Mouse (Mus musculus): ENCODE measurements at regions not wholly inside any gene's neighbourhood (a gene's known extent, or its start where the extent isn't known, plus 50 kb on each side); places are given as distances from the start of the nearest gene placed in this dataset.

DNA sequence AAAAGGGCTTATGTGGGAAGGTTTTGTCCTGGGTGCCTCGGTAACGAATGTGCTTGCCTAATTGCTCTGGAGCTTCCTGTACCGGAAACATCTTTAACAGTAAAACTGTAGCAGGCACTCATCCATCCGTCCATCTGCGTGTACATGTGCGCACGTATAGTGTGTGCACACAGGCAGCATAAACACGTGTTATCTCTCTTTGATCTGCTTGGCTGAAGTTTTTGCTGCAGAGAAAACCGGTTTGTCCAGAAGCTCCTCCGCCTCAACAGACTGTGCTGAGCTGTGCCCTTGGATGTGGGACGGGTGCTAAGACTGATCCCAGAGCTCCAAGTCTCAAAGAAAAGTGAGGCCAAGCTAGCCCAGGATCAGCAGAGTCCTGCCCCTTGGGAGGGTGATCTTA is 305.3 kb downstream of the Gadd45g start:
- no peak for DNase-seq (ENCODE audit: low spot score)

DNA sequence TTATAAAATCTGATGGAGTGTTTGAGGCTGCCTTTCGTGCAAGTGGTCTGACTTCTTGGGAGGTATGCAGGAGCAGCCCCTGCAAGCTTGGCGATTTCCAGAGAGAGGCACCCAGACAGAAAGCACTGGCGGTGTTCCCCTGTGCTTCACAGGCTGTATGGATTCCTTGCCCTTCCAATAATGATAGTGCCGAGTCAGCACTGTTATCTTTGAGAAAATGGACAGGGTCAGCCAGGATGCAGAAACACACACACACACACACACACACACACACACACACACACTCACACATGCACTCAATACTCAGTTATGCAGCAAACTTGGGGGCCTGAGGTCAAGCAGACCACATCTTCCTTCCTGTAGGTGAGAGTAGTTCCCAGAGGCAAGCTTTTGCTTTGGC is 305.7 kb downstream of the Gadd45g start:
- no peak for DNase-seq (ENCODE audit: low spot score)

DNA sequence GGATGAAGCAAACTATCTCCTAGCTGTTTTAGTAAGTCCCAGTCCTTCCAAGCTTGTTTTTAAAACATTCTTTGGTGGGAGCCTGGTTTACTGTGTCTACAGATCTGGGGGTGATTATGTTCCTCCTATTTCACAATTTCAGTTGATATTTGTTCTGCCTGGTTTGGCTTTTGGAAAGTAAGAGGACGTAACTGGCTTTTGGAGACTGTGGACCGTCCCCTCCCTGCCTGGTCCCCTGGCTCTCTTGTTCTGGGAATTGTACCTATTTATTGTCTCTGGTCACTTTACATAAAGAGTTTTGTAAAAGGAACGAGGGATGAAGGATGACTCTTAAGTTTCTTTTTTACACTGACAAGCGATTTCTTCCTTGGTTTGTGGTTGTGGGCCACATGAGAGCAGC is 306.6 kb downstream of the Gadd45g start:
- DNase-seq (ENCODE audit: low spot score) = no peak

DNA sequence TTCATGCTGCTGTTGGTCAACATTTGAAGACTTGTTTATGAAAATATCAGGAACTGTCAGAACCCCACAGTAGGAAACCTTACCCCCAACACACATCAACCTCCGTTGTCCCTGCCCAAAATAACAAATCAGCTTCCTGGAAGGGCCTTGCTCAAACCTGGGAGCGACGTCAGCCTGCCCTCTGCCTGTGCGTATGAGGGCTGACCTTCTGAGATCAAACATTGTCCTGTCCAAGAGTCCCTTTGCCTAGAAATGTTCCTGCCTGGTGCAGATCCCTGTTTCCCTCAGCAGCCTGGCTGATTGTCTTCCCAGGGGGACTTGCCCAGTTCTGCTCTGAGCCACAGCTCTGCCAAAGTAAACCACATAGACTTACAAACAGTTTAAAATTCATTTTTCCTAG is 307.1 kb downstream of the Gadd45g start:
- no peak for DNase-seq (ENCODE audit: low spot score)

DNA sequence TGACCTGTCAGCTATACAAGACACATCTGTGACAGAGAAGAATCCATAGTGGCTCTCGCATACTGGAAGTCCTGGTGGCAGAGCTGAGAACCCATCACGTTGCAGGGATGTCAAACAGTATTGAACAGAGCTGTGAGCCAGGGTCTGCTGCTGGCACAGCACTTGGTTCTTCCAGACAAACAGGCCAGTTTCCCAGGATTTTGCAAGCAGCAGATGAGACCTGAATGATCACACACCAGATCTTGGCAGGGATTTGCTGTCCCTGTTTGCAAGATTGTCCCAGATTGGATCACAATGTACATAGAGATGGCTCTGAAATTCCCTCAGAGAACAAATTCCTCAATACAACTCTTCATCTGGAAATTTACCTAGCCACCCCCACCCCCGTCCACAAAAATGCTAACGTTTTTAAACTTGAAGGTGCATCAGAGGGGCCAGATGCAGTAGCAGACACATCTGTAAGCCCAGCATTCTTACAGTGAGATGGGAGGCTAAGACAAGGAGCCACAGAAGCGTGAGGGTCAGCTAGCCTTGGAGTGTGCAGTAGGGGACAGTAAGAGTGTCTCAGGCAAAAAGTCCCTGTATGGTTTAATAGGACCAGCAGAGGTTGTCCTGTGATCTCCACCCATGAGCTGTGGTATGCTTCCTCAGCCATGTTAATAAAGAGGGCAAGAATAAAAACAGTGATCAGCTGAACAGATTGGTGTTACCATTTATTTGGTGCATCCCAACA is 307.8 kb downstream of the Gadd45g start:
- DNase-seq (ENCODE audit: low spot score) = no peak

DNA sequence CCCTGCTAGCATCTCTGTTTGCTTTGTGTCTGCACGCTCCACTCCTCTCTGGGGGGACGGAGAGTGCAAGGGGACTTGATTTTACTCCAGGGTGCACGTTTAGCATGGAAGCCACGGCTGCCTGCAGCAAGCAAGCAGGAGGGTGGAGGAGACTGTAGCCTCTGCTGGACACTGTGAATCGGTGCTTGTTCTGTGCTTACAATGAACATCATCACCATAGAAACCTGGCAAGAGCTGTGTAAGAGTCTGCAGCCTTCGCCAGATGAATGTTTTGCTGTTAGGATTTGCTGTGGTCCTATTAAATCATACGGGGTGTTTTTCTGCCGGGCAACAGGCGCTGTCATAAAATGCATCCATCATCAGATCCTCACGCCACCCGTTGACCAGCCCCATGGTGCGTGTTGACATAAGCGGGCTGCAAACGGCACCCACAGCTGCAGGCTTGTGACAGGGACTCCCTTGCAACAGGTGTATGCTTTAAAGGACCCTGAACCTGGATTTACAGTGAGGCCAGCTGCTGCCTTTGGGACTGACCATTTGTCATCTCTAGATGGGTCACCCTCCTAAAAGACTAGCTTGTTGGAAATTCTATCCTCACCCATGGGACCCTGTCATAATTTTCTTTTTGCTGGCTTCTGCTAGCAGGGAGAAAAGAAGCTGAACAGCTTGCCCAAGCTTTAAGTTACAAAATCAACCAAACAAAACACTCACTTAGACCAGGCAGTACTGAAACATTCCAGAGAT is 308.5 kb downstream of the Gadd45g start:
- DNase-seq (ENCODE audit: low spot score) = no peak

DNA sequence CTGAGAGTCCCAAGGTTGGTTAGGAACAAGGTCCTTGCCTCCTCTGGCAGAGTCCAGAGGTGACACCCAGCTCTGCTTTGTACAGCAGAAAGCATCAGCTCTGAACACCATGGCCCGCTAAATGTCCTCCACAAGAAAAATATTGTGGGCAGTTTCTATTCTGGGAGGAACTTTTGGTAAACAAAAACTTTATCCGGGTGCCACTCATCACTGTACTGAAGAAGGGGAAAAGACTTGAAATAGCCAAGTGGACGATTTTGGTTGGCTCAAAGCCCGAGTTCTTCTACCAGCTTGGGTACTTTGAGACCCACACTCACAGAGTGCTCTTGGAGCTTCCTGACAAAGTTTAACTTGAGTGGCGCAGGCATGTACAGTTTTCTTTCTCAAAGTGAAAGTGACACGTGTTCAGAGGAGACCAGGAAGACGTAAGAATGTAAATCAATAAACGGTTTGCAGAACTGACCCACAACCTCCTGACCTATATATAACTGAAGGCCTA is 309.2 kb downstream of the Gadd45g start:
- no peak for DNase-seq (ENCODE audit: low spot score)

DNA sequence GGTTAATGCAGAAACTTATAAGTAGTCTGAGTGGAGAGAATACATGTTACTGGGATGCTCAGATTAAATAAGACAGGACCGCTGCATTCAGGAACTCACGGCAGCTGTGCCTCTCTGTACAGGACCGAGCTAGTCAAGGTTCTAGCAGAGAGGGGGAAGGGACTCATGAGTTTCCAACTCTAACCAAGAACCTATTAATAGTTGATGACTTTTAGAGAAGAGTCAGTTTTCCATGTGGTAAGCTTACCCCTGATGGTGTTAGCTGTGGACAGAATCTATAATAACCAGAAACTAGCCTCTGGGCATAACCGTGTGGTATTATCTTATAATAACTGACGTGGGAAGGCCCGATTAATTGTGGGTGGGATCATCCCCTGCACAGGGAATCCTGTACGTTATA is 316.2 kb downstream of the Gadd45g start:
- DNase-seq (ENCODE audit: low spot score) = no peak

DNA sequence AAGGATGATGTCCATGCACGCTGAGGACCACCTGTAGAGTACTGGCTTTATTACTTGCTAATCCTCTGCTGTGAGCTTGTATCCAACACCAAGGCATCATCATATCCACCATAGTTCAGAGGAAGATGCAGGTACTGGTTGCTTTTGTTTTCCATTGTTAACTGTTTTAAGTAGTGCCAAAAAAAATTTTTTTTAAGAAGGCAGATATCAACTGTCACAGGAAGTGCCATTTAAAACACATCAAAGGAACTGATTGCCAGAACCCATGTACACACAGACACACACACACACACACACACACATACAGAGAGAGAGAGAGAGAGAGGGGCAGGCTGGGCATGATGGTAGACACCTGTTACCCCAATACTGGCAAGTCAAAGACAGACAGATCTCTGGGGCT is 319.1 kb downstream of the Gadd45g start:
- DNase-seq (ENCODE audit: low spot score) = no peak

DNA sequence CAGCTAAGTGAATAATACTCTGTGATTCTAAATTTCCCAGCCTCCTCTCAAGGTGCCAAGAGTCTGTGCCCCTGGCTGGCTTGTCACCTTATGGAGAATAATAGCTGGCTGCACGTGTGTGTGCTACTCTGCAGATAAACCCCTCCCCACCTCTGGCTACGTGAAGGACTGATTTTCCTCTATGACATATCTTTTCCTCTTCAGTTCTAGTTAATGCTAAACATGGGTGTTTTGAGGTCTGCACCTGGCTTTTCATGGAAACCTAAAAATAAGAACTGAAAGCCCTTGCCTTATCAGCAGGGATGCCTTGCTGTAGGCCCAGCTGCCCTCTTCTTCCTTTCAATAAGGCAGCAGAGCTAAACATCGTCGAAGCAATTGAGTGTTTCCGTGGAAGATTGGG is 321.5 kb downstream of the Gadd45g start:
- no peak for DNase-seq (ENCODE audit: low spot score)

DNA sequence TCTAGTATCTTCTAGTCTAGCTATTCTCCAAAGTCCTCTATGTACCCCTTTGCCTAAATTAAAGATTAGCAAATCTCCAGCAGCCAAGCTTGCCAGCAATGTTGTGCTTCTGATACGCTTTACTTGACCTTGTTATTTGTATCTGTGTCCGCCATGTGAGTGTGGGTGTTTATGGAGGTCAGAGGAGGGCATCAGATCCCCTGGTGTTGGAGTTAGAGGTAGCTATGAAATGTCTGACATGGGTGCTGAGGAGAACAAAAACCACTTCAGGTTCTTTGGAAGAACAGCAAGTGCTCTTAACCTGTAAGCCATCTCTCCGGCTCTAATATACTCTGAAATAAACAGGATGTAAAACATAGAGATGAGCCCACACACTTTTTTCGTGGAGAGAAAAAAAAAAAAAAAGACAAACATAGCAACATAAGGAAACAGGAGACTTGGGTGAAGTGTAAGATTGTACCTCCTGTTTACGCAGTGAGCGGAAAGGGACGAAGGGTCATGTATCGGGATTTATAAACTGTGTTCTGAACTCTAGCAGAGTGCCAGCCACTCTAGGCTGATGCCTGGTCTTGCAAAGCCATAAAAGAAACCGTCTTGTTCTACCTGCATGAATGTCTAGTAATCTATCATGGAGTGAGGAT is 326.3 kb downstream of the Gadd45g start:
- no peak for DNase-seq (ENCODE audit: low spot score)

DNA sequence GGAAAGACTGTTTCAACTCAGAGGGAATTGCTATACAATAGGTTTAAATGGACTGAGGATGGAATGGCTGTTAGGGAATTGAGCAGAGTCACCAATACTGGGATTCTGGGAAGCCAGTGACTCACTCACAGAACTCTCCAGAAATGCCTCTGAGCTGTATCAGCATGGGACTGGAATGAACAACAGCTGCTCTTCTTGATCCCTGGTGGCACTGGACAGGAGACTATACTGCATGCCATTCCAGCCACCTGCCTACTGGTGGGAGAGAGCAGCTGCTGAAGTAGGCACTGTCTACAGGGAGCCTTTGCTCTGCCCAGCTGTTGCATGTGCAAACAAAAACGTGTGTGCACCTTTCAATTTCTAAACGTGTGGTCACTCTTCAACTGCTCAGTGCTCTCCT is 329.2 kb downstream of the Gadd45g start:
- DNase-seq (ENCODE audit: low spot score) = no peak

DNA sequence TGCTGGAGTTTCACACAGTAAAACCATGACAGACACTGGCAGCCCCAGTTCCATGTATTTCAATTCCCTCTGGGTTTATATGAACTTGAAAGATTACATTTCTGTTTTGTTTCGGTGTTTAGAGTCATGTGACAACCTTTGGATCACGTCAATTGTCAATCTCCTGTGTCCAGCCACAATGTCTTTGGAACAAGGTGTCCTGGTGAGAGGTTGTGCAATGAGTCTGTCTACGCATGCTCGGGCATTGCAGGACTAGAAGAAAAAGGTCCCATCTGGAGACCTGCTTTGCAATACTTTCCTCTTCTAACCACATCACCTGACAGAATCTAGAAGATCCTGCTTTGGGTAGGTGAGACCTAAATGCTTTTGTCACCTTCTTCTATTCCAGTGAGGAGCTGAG is 333.5 kb downstream of the Gadd45g start:
- no peak for DNase-seq (ENCODE audit: low spot score)

DNA sequence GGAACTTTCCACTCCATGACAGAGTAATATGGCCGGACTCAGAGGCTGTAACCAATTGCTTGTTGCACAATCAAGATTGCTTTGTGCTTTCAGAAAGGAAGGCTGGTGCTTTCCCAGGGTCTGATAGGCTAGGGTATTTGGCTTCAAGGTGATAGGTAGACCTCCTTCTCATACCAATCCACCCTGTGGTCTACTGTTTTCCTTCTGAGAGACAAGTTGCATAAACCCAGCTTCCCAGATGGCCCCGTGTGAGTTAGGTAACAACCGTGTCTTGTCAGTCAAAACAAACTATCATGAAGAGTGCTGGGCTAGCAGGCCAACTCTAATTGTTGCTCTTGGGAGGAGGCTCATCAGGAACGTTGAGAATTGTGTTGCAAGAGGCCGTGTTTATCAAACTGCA is 337.2 kb downstream of the Gadd45g start:
- no peak for DNase-seq (ENCODE audit: low spot score)

DNA sequence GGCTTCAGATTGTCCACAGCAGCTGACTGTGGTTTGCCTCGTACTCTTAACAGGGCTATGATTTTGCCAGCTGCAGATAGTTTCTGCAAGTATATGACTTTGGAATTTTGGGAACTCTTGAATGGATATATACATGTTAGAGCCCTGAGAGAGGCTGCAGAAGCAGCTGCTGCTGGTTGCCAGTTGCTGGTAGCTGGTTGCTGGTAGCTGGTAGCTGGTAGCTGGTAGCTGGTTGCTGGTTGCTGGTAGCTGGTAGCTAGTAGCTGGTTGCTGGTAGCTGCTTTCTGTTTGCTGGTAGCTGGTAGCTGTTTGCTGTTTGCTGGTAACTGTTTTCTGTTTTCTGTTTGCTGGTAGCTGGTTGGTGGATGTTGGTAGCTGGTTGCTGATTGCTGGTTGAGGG is 339.1 kb downstream of the Gadd45g start:
- no peak for DNase-seq (ENCODE audit: low spot score)

DNA sequence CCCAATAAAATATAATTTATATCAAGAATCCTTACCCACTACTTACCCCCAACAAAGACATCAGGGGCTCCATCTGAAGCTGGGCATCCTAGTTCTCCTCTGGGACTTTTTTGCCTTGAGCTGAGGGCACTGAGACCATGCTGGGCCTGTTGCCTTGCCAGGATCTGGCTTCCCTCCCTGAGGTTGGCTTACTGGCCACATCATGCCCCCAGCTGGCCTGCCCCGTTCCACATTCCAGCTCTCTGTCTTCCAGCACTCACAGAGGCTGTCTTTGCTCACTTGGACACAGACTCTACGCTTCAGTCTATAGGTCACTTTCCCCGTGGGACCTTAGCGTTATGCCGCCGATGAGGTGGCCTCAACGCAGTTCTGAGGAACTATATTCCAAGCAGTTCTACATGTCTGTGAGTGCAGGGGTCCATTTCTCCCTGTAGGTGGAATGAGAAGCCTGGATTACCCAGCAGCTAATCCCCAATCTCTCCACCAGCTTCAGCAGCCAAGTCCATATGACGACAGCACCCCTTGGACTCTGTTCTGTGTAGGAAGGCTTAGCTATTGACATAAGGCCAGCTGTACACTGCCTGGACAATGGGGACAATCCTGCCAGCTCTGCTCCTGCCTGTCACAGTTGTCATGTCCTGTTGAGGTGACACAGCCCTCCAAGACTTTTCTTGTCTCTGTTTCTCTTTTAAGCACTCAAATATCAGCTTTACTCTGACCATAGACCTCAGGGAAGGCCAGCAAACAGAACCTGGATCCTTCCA is 341.5 kb downstream of the Gadd45g start:
- no peak for DNase-seq (ENCODE audit: low spot score)

DNA sequence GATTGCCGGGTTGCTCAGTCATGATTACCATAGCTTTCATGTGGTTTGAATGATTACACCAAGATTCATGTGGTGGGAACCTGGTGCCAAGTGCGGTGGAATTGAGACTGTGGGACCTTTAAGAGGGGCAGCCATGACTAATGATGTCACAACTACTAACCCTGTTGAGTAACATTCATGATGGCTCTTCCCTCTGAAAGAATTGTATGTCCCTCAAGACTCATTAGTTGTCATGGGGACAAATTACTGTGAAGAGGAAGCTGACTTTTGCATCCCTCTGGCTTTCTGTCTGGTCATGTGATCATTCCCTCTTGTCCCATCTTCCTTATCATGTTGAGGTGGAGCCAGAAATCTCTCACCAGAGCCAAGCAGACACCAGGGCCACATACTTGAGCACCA is 342.1 kb downstream of the Gadd45g start:
- DNase-seq (ENCODE audit: low spot score) = no peak

DNA sequence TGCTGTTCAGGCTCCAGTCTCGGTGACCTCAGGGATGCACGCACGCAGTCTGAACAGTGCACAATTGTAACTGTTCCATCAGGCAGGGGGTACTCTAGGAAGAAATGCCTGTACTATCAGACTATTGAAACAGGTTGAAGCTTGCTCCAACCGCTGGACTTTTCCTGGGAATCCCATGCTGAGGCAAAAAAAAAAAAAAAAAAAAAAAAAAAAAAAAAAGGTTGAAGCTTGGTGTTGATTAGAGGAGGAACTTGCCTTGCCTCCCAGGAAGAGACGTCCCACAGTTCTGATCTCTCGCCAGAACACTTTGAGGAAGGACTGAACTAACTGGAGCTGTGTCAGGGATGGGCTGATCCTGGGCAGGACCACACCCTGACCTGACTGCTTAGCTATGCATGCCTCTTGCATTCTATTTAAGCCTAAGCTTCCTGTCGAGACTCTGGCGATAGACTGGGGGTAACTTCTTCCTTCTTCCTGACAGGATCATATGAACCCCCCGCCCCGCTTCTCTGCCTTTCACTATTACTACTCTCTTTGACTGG is 341.6 kb downstream of the Diras2 start:
- DNase-seq (ENCODE audit: low spot score) = no peak

DNA sequence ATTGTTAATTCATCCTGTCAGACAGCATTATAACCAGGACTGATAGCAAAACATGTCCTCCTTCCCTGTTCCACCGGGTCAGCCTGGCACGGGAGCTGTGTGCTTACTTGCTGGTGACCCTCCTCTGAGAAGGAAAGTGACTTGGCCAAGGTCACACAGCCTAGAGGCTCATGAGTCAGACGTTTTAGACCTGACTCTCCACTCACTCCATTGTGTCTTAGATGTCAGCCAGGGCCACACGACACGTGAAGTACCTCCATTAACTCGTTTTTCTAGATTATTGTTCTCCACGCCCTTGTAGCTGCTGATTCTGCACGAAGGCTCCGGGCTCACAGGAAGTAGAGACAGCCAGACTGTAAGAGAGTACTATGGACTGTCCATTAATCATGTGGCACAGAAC is 340.8 kb downstream of the Diras2 start:
- DNase-seq (ENCODE audit: low spot score) = no peak

DNA sequence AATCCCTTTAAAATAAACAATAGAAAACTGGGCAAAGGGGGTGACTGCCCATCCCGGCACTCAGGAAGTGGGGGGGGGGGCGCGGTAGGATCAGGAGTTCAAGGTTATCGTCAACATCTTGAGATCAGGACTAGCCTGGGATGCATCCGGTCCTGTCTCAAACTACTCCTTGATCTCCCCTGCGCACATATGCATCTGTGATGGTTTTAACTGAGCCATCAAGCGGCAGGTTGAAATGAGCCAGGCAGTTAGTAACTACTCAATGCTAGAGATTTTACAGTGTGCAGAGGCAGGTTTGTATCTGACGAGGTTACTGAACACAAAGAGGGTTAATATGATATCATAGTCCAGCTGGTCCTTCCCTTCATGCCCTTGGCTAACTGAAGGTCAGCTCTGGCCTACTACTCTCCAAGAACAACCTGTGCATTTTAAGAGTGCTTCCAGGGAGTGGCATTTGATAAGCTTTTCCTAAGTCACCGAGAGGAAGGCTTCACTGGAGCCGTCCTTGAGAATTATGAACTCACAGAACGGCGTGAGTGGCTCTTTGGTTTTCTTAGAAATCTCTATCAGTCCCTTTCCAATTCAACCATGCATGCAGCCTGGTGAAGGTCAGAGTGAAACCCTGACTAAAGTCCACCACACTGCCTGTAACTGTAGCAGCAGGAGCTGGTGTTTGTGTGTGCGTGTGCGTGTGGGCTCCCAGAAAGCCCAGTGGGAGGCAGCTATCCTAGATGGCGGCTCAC is 340.1 kb downstream of the Diras2 start:
- no peak for DNase-seq (ENCODE audit: low spot score)

DNA sequence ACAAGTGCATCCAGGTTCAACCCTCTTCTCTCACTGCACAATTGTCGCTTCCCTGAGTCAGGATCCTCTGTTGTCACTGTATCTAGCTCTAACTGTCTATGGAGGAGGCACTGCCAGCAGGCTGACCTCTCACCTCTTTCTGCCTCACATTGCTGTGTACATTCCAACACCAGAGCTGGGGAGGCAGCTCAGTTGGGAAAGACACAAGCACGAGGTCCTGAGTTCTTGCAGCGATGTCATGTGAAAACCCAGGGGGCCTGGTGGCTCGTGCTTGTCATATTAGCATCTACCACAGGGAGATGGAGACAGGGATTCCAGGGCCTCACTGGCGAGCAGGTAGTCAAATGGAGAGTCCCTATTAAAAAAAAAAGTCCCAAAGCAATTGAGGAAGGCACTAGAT is 334.2 kb downstream of the Diras2 start:
- no peak for DNase-seq (ENCODE audit: low spot score)

Data from testis, postnatal 10 days (tissue).